Mouse (Mus musculus) hindbrain, embryonic 10.5 days (tissue): ENCODE data around the gene Nbr1. TPM values are rescaled to one million over a fixed set of nuclear protein-coding genes. Genes with fewer than 3 reads are reported as not detected.
A peak's percentile ranks its signal among the peaks of the same experiment; 100 is the strongest.
"Not testable (repeated sequence)": the region's sequence is repeated elsewhere in the genome, so short reads cannot be mapped to it uniquely, and the experiment has no call there.

Source experiments
- DNase-seq: peaks from one replicate; pipeline ENCODE4 v3.0.0-alpha.2; 2017; ENCODE audit warnings: low spot score
- H3K27ac ChIP-seq: fragments of 300-500 bp; sonication (generic); 2 replicates; pipeline ENCODE4 v1.5.1; 2016; ENCODE audit warnings: mild to moderate bottlenecking, moderate library complexity
- H3K27me3 ChIP-seq: fragments of 300-500 bp; sonication (generic); 2 replicates; pipeline ENCODE4 v1.6.1; 2016; ENCODE audit warnings: mild to moderate bottlenecking; ENCODE audit not compliant: poor library complexity, insufficient read depth, severe bottlenecking
- H3K36me3 ChIP-seq: fragments of 300-500 bp; sonication (generic); 2 replicates; pipeline ENCODE4 v1.6.1; 2016; ENCODE audit warnings: mild to moderate bottlenecking, moderate library complexity
- H3K4me1 ChIP-seq: fragments of 300-500 bp; sonication (generic); replicated peaks from 2 replicates; pipeline ENCODE4 v1.6.1; 2016; ENCODE audit warnings: mild to moderate bottlenecking
- H3K4me3 ChIP-seq: fragments of 300-500 bp; sonication (generic); 2 replicates; pipeline ENCODE4 v1.5.1; 2016; ENCODE audit warnings: mild to moderate bottlenecking, moderate library complexity
- H3K9me3 ChIP-seq: fragments of 300-500 bp; sonication (generic); 2 replicates; pipeline ENCODE4 v1.6.1; 2016; ENCODE audit warnings: mild to moderate bottlenecking, moderate library complexity
- WGBS: fragments of 180-500 bp; shearing (Covaris S2); methylation state at CpG from one replicate; pipeline ENCODE4 v1.1.7; 2016; 5-methylcytosine and 5-hydroxymethylcytosine counted together
- polyA plus RNA-seq: library from polyadenylated mRNA; unstranded; fragments of >200 nt; fragmentation: Nextera tagmentation; extraction: Ambion mirVana; gene quantifications from 2 replicates; pipeline ENCODE4 v1.2.1, GENCODE M21; 2016

Gene Nbr1
- polyA plus RNA-seq, 1 experiment from 2014 or later = 81.8 TPM

DNA sequence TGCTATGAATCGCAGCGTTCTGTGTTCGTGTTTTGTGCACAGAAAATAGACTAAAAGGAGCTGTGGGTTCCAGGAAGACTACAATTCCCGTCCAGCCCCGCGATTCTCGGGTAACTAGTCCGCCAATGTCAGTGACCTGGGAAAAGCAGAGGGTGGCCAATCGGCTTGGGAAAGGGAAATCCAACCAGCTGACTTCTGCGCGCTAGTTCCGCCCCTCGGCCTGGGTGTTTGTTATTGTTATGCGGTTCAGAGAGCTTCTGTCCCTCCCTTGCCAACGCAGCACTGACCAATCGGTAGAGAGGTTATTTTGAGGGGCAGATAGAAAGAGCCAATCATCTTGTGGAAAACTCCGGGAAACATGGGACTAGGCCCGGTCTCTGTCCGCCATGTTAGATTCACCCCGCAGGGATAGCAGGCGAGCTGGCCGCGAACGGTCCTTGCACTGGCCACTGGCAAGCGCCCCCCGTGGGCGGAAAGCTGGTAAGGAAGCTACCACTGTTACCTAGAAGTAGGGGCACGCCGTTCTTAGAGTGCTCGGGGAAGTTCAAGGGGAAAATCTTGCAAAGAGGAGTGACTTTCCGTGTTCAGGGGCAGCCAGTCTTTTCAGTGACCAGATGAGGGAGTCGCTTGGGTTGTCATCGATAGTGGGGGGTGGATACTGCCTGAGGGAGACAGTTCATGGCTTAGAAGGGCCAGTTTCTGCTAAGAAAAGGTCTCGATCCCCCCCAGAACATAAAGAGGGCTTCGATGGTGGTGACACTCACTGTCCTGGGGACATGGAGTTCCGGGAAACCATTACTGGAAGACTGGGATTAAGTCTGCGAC is 739 bp downstream of the Nbr1 start:
- under 1% methylated on average over 37 of the region's 37 CpGs for WGBS
- H3K4me3 ChIP-seq = peak overlapping the region; percentile 85
- peak overlapping the region; percentile 98 for H3K27ac ChIP-seq
- DNase-seq = peak; percentile 97
- peaks cover 47% of the 10 kb centered on the region for H3K36me3 ChIP-seq
- no peaks in the 10 kb centered on the region for H3K9me3 ChIP-seq
- peaks cover 27% of the 10 kb centered on the region for H3K4me1 ChIP-seq
- H3K27me3 ChIP-seq = no peaks in the 10 kb centered on the region

DNA sequence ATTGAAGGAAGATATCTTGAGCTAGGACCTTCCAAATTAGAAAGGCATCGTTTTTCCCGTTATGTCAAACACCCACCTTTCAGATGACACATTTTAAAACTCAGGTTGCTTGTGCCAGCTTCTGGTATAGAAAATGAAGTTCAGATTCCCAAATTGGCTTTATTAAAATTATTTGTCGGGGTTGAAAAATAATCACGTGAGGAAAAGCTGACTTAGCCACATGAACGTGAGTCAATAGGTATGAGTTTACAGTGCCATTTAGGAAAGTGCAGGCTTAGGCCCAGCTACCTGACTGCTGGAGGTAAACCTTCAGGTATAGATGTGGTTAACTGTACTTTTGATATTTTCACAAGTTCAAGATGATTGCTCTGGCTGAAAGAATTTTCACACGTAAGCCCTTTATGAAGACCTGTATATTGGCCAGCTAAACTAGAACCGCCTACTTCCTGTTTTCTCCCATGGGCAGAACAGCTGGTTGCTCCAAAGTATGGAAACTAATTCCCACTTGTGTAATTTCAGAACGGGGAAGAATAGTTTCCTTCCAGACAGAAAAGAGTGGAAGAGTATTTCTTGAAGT is 1.5 kb downstream of the Nbr1 start:
- Histone ChIP-seq H3K4me1 (peaks cover 27% of the 10 kb centered on the region), H3K4me3 (peak overlapping the region; percentile 85), H3K27me3 (no peaks in the 10 kb centered on the region), H3K9me3 (no peaks in the 10 kb centered on the region), H3K36me3 (peaks cover 48% of the 10 kb centered on the region), H3K27ac (peak overlapping the region; percentile 98)
- 30% methylated on average over 8 of the region's 8 CpGs for WGBS
- no peak for DNase-seq

- Histone ChIP-seq H3K4me3 (no peak overlapping the region), H3K36me3 (peaks cover 63% of the 10 kb centered on the region), H3K27ac (no peak overlapping the region), H3K9me3 (no peaks in the 10 kb centered on the region), H3K4me1 (peaks cover 15% of the 10 kb centered on the region), H3K27me3 (no peaks in the 10 kb centered on the region)
- no peak for DNase-seq
- WGBS = 92% methylated on average over 7 of the region's 7 CpGs
Measured at GRCm38 (mm10) chr11:101556541-101556940, 4.6 kb downstream of the Nbr1 start.

- 86% methylated on average over 2 of the region's 2 CpGs for WGBS
- H3K36me3 ChIP-seq = peaks cover 67% of the 10 kb centered on the region
- peaks cover 15% of the 10 kb centered on the region for H3K4me1 ChIP-seq
- no peaks in the 10 kb centered on the region for H3K27me3 ChIP-seq
- H3K27ac ChIP-seq = no peak overlapping the region
- H3K9me3 ChIP-seq = no peaks in the 10 kb centered on the region
- H3K4me3 ChIP-seq = no peak overlapping the region
- no peak for DNase-seq
Measured at GRCm38 (mm10) chr11:101556954-101557353, 5.0 kb downstream of the Nbr1 start.

DNA sequence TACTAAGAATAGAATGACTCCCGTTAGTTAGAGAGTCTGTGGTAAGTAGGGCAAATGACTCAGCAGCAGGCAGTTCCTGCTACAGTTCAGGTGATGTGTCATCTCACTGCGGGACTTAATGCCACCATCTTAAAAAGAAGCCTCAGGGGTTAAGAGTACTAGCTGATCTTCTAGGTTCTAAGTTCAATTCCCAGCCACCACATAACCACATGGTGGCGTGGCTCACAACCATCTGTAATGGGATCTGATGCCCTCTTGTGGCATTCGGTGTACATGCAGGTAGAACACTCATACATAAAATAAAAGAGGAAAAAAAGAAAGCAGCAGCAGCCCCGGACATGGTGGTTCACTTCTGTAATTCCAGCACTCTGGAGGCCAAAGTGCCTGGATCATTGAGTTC is 10.4 kb downstream of the Nbr1 start:
- Histone ChIP-seq H3K27me3 (no peaks in the 10 kb centered on the region), H3K9me3 (no peaks in the 10 kb centered on the region), H3K4me1 (no peaks in the 10 kb centered on the region), H3K4me3 (no peak overlapping the region), H3K36me3 (peaks cover 96% of the 10 kb centered on the region), H3K27ac (no peak overlapping the region)
- DNase-seq = peak; percentile 45
- 46% methylated on average over 5 of the region's 5 CpGs for WGBS

DNA sequence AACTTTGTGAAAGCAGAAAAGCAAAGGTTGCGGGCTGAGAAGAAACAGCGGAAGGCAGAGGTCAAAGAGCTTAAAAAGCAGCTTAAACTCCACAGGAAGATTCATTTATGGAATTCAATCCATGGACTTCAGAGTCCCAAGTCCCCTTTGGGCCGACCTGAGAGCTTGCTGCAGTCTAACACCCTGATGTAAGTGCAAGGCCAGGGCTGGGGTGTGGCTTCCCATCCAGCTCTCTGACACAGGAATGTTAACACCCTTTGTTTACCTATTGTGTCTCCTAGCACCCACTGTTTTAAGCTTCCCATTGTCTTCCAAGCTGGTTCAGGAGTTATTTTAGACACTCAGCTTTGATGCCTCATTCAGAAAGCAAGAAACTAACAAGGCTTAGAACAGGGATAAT is 16.5 kb downstream of the Nbr1 start:
- no peak for DNase-seq
- Histone ChIP-seq H3K27ac (no peak overlapping the region), H3K36me3 (peaks cover 99% of the 10 kb centered on the region), H3K27me3 (no peaks in the 10 kb centered on the region), H3K4me3 (no peak overlapping the region), H3K9me3 (no peaks in the 10 kb centered on the region), H3K4me1 (no peaks in the 10 kb centered on the region)
- WGBS = 90% methylated on average over 3 of the region's 3 CpGs

DNA sequence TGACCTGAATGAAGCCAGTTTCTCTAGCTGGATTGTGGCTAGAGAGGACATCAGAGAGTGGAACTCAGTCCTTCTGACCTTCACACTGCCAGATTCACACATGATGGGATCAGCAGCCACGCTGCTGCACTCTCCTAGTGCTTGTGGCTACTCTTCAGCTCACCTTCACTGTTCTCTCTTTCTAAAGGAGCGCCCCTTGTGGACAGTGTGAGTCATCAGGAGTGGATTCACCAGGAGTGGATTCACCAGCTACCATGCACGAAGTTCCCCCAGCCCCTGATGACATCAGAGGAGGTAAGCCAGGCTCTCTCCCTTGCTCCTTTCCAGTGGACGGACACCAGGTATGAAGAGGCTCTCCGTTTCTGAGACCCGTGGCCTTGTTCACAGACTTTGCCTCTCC is 24.2 kb downstream of the Nbr1 start:
- Histone ChIP-seq H3K4me3 (no peak overlapping the region), H3K36me3 (peaks cover 98% of the 10 kb centered on the region), H3K9me3 (no peaks in the 10 kb centered on the region), H3K4me1 (no peaks in the 10 kb centered on the region), H3K27ac (no peak overlapping the region), H3K27me3 (no peaks in the 10 kb centered on the region)
- DNase-seq = no peak
- 76% methylated on average over 6 of the region's 6 CpGs for WGBS

GRCm38 (mm10) chr11:101581081-101581764 is 29.3 kb downstream of the Nbr1 start:
- H3K4me3 ChIP-seq = no peak overlapping the region
- no peak overlapping the region for H3K27ac ChIP-seq
- DNase-seq = no peak
- no peaks in the 10 kb centered on the region for H3K27me3 ChIP-seq
- 79% methylated on average over 6 of the region's 6 CpGs for WGBS
- H3K4me1 ChIP-seq = peaks cover 11% of the 10 kb centered on the region
- no peaks in the 10 kb centered on the region for H3K9me3 ChIP-seq
- peaks cover 54% of the 10 kb centered on the region for H3K36me3 ChIP-seq

GRCm38 (mm10) chr11:101582054-101583035 is 30.4 kb downstream of the Nbr1 start, which contains the start of gene Tmem106a:
Gene Tmem106a (plus strand): TSS chr11:101582242.
- H3K4me1 ChIP-seq = peaks cover 11% of the 10 kb centered on the region
- H3K36me3 ChIP-seq = peaks cover 44% of the 10 kb centered on the region
- H3K27me3 ChIP-seq = no peaks in the 10 kb centered on the region
- 21% methylated on average over 31 of the region's 31 CpGs for WGBS
- DNase-seq = peak; percentile 64
- no peaks in the 10 kb centered on the region for H3K9me3 ChIP-seq
- H3K4me3 ChIP-seq = peak within 1 kb of the TSS; percentile 51
- peak within 1 kb of the TSS; percentile 59 for H3K27ac ChIP-seq

DNA sequence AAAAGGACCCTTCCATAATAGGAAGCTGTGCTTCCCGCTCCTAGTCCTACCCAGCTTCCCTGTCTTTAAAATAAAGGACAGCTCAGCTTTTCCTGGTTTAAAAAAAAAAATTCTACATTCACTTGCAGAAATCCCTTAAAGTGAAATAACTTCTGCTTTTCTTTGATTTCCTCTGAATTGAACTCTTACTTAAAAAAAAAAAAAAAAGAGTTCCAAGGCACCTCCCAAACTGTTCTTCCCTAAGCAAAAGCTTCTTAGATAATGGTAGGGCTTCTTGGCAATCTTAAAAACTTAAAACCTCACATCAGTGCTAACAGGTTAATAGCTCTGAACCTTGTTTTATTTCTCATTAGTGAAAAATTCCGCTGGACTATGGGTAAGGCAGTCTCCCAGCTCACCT is 31.3 kb downstream of the Nbr1 start:
- no peak for DNase-seq
- Histone ChIP-seq H3K27me3 (no peaks in the 10 kb centered on the region), H3K27ac (no peak overlapping the region), H3K4me3 (no peak overlapping the region), H3K9me3 (no peaks in the 10 kb centered on the region), H3K36me3 (peaks cover 35% of the 10 kb centered on the region), H3K4me1 (peaks cover 11% of the 10 kb centered on the region)
- 89% methylated on average over 2 of the region's 2 CpGs for WGBS

DNA sequence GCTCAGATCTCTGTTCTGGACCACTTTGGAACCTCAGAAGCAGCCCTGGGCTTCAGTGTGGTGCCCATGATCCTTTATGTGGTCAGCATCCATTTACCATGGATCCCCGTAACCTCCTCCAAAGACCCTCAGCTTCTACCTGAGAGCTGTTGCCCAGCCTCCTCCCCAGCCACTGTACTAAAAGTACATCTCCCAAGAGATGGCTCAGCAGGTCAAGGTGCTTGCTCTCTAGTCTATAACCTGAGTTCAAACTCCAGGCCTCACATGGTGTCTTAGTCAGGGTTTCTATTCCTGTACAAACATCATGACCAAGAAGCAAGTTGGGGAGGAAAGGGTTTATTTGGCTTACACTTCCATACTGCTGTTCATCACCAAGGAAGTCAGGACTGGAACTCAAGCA is 33.1 kb downstream of the Nbr1 start:
- H3K27me3 ChIP-seq, H3K9me3 ChIP-seq, DNase-seq, H3K4me3 ChIP-seq, H3K27ac ChIP-seq: not testable (repeated sequence)
- Histone ChIP-seq H3K4me1 (peaks cover 11% of the 10 kb centered on the region), H3K36me3 (peaks cover 17% of the 10 kb centered on the region)
- WGBS = 94% methylated on average over 1 of the region's 1 CpGs

DNA sequence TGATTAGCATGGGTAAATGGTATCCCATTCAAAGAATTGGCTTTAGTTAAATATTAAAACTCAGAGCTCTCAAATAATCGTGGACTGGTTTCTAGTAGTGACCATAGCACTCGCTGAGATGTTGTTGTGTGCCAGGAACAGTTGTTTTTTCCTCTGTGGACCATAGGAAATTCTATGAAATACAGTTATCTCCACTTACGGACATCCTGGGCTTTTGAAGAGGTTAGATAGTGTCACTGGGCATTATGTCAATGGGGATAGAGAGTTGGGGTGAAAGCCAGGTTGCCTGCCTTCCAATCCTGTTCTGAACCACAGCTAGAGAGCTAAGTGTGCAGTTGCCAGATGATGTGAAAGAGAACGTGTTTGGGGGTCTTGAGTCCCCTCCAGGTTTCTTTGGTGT is 33.9 kb downstream of the Nbr1 start:
- DNase-seq = no peak
- no peak overlapping the region for H3K4me3 ChIP-seq
- WGBS = 84% methylated on average over 4 of the region's 4 CpGs
- no peak overlapping the region for H3K27ac ChIP-seq
- peaks cover 11% of the 10 kb centered on the region for H3K4me1 ChIP-seq
- peaks cover 9% of the 10 kb centered on the region; the same call in 1 of the 2 replicates for H3K36me3 ChIP-seq
- H3K27me3 ChIP-seq = no peaks in the 10 kb centered on the region
- H3K9me3 ChIP-seq = no peaks in the 10 kb centered on the region
